Mouse (Mus musculus) adrenal gland, adult 18-20 months (tissue): ENCODE results near the gene Adh5. TPM values are rescaled to one million over a fixed set of nuclear protein-coding genes. Genes with fewer than 3 reads are reported as not detected.

Experiments used
- DNase-seq, 2 experiments: peaks; one replicate each; pipeline ENCODE4 v3.0.0; 2021 to 2022; ENCODE audit warnings: low spot score in 2 of 2
- total RNA-seq, 2 experiments: library from RNA; stranded (reverse); gene quantifications; 1 replicate in 1 of 2; 2 replicates in 1 of 2; pipeline ENCODE4 v1.2.3; 2021

Adh5 gene
- total RNA-seq, 2 experiments from 2014 or later, result 139 to 209 TPM

- no peak for DNase-seq
Observed at GRCm38 (mm10) chr3:138499854-138500740, 57.2 kb downstream of the Adh5 start.

- no peak for DNase-seq
Observed at GRCm38 (mm10) chr3:138503754-138504153, 60.9 kb downstream of the Adh5 start.

Other genes starting within 250 kb of the Adh5 start
- not detected for gene 4930579F01Rik, start 249.3 kb upstream of the Adh5 start, total RNA-seq
- 100 to 1,000 TPM in 1 of 2 experiments, 1 to 10 TPM in 1; 2.8 to 129 TPM for gene Adh7, start 225.3 kb upstream of the Adh5 start, total RNA-seq
- 1,000 to 10,000 TPM in 1 of 2 experiments, 100 to 1,000 TPM in 1; 384 to 6,834 TPM for gene Adh1, start 182.1 kb upstream of the Adh5 start, total RNA-seq
- gene Adh6a, start 129.8 kb upstream of the Adh5 start, total RNA-seq, result not detected
- under 1 TPM in 1 of 2 experiments, not detected in 1; 0.58 TPM for gene Adh6b, start 101.3 kb upstream of the Adh5 start, total RNA-seq
- gene Adh4, start 27.6 kb upstream of the Adh5 start, total RNA-seq, result 1 to 10 TPM in 1 of 2 experiments, under 1 TPM in 1; 0.80 to 2.3 TPM
- 10 to 100 TPM; 51.9 to 61.6 TPM for gene Metap1, start 46.4 kb downstream of the Adh5 start, total RNA-seq
- 100 to 1,000 TPM; 202 to 217 TPM for gene Eif4e, start 83.1 kb downstream of the Adh5 start, total RNA-seq